Mouse (Mus musculus) leukemia stem cell, adult 10-12 weeks (primary cell): ENCODE measurements around the gene Isl1. TPM values are rescaled to one million over a fixed set of nuclear protein-coding genes. Genes with fewer than 3 reads are reported as not detected.

Experiments used
- polyA plus RNA-seq: library from polyadenylated mRNA; stranded (reverse); fragments of >175 nt; gene quantifications from 2 replicates; pipeline ENCODE4 v1.2.3, GENCODE M21; 2012; ENCODE audit warnings: low replicate concordance

Isl1 gene
- polyA plus RNA-seq, result 0.34 TPM in 1 of 2 replicates, not detected in the other

DNA sequence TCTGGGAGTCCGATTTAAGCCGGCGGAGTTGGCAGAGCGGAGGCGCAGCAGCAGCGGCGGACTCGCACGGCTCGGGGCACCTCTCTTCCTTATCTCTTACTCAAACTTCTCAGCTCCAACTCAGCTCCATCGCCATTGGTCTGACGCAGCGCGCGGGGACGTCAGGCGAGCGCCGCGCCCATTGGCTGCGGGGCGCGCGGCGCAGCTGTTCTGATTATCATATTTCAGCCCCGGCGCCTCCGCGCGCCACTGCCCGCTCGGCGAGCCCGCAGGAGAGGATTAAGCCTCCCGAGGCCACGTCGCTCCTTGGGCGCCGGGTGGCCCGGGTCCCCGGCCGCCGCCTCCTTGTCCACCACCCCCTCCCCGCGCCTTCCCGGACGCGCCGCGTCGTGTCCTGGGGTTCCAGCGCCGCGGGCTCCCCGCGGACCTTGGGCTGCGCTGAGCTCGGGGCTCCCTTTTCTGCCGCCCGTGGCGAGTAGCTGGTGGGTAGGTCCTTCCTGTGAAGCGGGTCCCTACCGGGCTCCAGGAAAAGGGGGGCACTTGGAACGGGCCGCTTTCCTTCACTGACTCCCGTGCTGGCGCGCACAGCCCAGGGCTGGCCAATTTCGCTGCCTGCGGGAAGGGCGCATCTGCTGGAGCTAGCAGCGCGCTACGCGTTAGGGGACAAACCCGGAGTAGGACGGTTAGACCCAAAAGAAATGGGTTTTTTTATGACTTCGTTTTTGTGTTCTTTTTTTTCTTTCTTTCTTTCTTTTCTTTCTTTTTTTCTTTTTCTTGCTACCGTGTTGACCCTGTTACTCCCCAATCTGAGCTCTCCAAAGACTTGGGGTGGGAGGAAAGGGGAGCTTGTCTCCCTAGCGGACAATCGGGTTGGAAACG is at the start of gene Isl1:
Gene Isl1 (minus strand): TSS at position 106 of the 879 bp plus-strand sequence.

